Mouse (Mus musculus): ENCODE data around the gene Myod1.

Gene Myod1

GRCm38 (mm10) chr7:46376172-46377007 lies at the start of gene Myod1:
TSS of gene Myod1 (plus strand) at chr7:46376474.
- DNase-seq (ENCODE audit: extremely low spot score): no peak

GRCm38 (mm10) chr7:46327896-46328295 lies 48.4 kb upstream of the Myod1 start:
- DNase-seq (ENCODE audit: extremely low spot score): no peak

GRCm38 (mm10) chr7:46337397-46337796 lies 38.9 kb upstream of the Myod1 start:
- DNase-seq (ENCODE audit: extremely low spot score): no peak

GRCm38 (mm10) chr7:46339818-46340217 lies 36.5 kb upstream of the Myod1 start:
- DNase-seq (ENCODE audit: extremely low spot score): no peak

GRCm38 (mm10) chr7:46340295-46340694 lies 36.0 kb upstream of the Myod1 start:
- no peak for DNase-seq (ENCODE audit: extremely low spot score)

GRCm38 (mm10) chr7:46341471-46341870 lies 34.8 kb upstream of the Myod1 start:
- no peak for DNase-seq (ENCODE audit: extremely low spot score)

GRCm38 (mm10) chr7:46347692-46348091 lies 28.6 kb upstream of the Myod1 start:
- DNase-seq (ENCODE audit: extremely low spot score): no peak

- DNase-seq (ENCODE audit: extremely low spot score): no peak
These were observed 27.5 kb upstream of the Myod1 start for GRCm38 (mm10) chr7:46348813-46349212.

GRCm38 (mm10) chr7:46350119-46350702 lies 26.1 kb upstream of the Myod1 start:
- DNase-seq (ENCODE audit: extremely low spot score): no peak

- DNase-seq (ENCODE audit: extremely low spot score): no peak
These were observed 23.5 kb upstream of the Myod1 start for GRCm38 (mm10) chr7:46352748-46353147.

GRCm38 (mm10) chr7:46353216-46353615 lies 23.1 kb upstream of the Myod1 start:
- DNase-seq (ENCODE audit: extremely low spot score): peak; percentile 3

GRCm38 (mm10) chr7:46353875-46354274 lies 22.4 kb upstream of the Myod1 start:
- no peak for DNase-seq (ENCODE audit: extremely low spot score)

GRCm38 (mm10) chr7:46361776-46362175 lies 14.5 kb upstream of the Myod1 start:
- DNase-seq (ENCODE audit: extremely low spot score): no peak

- DNase-seq (ENCODE audit: extremely low spot score): no peak
These were observed 12.1 kb upstream of the Myod1 start for GRCm38 (mm10) chr7:46364154-46364553.

GRCm38 (mm10) chr7:46365810-46366209 lies 10.5 kb upstream of the Myod1 start:
- DNase-seq (ENCODE audit: extremely low spot score): no peak

GRCm38 (mm10) chr7:46371104-46371503 lies 5.2 kb upstream of the Myod1 start:
- no peak for DNase-seq (ENCODE audit: extremely low spot score)

- peak; percentile 61 for DNase-seq (ENCODE audit: extremely low spot score)
These were observed 703 bp downstream of the Myod1 start for GRCm38 (mm10) chr7:46377008-46377346.

GRCm38 (mm10) chr7:46378123-46378522 lies 1.8 kb downstream of the Myod1 start:
- no peak for DNase-seq (ENCODE audit: extremely low spot score)

- peak; percentile 58 for DNase-seq (ENCODE audit: extremely low spot score)
These were observed 2.7 kb downstream of the Myod1 start for GRCm38 (mm10) chr7:46378983-46379382.

- DNase-seq (ENCODE audit: extremely low spot score): no peak
These were observed 4.4 kb downstream of the Myod1 start for GRCm38 (mm10) chr7:46380625-46381024.

GRCm38 (mm10) chr7:46387430-46387829 lies 11.2 kb downstream of the Myod1 start:
- no peak for DNase-seq (ENCODE audit: extremely low spot score)

- no peak for DNase-seq (ENCODE audit: extremely low spot score)
These were observed 13.3 kb downstream of the Myod1 start for GRCm38 (mm10) chr7:46389456-46390085.

GRCm38 (mm10) chr7:46390226-46390625 lies 14.0 kb downstream of the Myod1 start:
- no peak for DNase-seq (ENCODE audit: extremely low spot score)

Data from embryo, embryonic 9.5 days (tissue).